Mouse (Mus musculus) right cerebral cortex, postnatal 25 days (tissue): Measurements from ENCODE around the gene Tdpoz3.
"Not testable (repeated sequence)": the region's sequence is repeated elsewhere in the genome, so short reads cannot be mapped to it uniquely, and the experiment has no call there.

Source experiments
- DNase-seq: peaks from one replicate; pipeline ENCODE4 v3.0.0; 2022

Tdpoz3 gene

DNA sequence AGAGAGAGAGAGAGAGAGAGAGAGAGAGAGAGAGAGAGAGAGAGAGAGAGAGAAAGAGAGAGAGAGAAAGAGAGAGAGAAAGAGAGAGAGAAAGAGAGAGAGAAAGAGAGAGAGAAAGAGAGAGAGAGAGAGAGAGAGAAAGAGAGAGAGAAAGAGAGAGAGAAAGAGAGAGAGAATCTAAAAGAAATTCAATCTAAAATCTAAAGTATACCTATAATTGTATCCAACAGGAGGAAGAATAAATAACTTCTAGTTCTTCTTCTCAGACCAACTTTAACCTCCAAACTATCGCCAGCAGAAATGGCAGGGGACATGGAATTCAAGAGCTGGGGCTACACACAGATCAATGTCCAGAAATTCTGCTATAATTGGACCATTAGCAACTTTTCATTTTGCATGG, at the start of gene Tdpoz3:
Tdpoz3 (plus strand) TSS at position 301 of the 400 bp plus-strand sequence.
- not testable (repeated sequence) for DNase-seq

DNA sequence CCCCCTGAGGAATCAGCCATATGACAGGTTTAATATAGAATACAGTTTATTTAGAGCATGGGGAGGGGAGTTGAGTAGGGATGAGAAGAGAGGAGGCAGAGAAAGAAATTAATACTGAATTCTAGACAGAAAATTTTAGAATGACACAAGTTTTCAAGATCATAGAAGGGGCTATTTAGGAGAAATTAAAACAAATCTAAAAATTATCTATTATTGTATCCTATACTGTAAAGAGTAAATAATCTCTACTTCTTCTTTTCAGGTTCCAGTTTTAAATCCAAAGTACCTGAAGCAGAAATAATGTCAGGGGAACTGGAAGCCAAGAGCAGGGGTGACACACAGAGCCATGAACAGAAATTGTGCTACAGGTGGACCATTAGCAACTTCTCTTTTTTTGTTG, 29.7 kb upstream of the Tdpoz3 start, which contains the start of gene Tdpoz4:
Tdpoz4 (plus strand) TSS at position 301 of the 400 bp plus-strand sequence.
- DNase-seq, result not testable (repeated sequence)

DNA sequence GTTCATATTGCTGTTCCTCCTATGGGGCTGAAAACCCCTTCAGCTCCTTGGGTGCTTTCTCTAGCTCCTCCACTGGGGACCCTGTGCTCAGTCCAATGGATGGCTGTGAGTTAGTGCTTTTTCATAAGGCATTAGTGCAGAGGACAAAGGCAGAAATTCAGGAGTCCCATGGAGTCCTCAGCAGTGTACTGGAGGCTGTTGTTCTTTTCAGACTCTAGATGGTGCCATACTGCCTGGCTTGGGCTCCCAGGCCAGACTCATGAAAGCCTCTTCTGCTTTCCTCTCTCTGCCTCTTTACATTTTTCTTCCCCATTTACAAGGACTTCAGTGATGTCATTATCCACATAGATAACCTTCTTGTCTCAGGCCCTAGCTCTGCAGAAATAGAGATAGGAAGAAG, 12.5 kb upstream of the Tdpoz3 start:
- not testable (repeated sequence) for DNase-seq

DNA sequence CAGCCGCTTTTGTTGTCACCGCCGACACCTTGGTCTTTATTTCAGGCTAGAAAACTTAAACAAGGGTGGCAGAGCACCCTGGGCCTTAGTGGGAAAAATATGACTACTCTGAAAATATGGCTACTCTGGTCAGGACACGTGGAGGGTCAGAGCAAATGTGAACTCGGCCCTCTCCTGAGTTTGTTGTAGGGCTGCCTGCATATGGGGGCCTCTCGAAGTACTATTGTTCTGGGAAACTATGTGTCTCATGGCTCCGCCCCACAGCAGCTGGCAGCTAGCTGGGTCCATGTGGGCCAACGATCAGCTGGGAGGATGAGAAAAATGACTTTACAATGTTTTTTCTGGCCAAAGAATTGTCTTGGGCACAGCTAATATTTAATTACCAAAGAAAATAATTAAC, 33.1 kb downstream of the Tdpoz3 start:
- DNase-seq, result not testable (repeated sequence)

DNA sequence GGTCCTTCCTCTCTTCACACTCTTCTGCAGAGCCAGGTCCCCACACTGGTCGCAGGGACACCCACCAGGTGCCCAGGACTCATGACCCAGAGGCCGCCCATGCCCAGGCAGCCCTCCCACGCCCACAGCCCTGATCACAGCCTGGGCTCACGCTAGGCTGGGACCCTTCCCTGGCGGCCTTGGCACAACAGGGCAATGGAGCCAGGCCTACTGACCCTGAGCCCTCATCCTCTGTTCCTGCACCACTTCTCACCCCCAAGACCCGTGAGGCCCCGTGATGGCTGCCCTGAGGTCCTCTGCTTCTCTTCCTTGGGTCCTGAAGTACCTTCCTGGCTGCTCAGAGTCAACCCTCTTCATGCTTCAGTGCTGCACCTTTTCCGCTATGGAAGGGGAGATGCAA, 44.8 kb downstream of the Tdpoz3 start:
- DNase-seq, result not testable (repeated sequence)
